Mouse (Mus musculus) bone marrow, adult 2 months (tissue): ENCODE measurements at regions not wholly inside any gene's neighbourhood (a gene's known extent, or its start where the extent isn't known, plus 50 kb on each side); places are given as distances from the start of the nearest gene placed in this dataset.

Source experiments
- CTCF ChIP-seq: fragments of 200-500 bp; IDR thresholded peaks from 2 replicates; pipeline ENCODE4 v1.5.1; 2011; ENCODE audit warnings: low read length, control low read depth; ENCODE audit not compliant: control insufficient read depth, insufficient read depth
- POLR2A ChIP-seq: fragments of 200-500 bp; IDR thresholded peaks from 2 replicates; pipeline ENCODE4 v1.6.1; 2011; ENCODE audit warnings: low read depth, mild to moderate bottlenecking, control low read depth, low read length, borderline replicate concordance; ENCODE audit not compliant: control insufficient read depth

DNA sequence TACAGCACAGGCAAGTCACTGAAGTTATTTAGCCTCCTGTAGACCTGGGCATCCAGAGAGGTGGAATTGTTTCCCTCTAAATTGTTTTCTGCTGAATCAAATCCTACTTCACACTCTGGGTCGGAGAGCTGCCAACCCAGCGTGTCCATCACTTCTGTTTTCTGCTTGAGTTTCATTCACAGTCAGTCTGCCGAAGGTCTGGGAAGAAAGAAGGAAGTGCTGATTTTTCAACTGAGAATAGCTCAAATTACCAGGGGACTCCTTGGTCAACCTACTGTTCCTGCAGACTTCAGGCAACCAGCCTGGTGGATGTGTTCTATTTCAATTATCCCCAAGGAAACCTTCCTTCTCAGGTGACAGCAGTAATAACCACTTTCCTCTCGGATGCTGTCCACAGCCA lies 179.1 kb upstream of the Nckap5 start:
- TF ChIP-seq CTCF (no peak), POLR2A (no peak)
